In genomic region chr7:70253275-70253674, GRCm38 (mm10) we compare ENCODE assay signal across 19 mouse cellular contexts.
"Had no signal": no experiment of that assay in that cellular context is flagged by ENCODE, and none has a peak within 500 bp of the region (broad histone marks: within the 10 kb centered on the region; RNA-seq: fewer than 3 reads in every experiment).

No protein-coding gene starts in this region.

- H3K4me2 ChIP-seq: limb, embryonic 13.5 days; liver, embryonic 15.5 days; midbrain, embryonic 12.5 days; midbrain, embryonic 15.5 days; neural tube, embryonic 12.5 days; neural tube, embryonic 15.5 days had no signal

- H3K9ac ChIP-seq: limb, embryonic 13.5 days; liver, embryonic 15.5 days; midbrain, embryonic 12.5 days; midbrain, embryonic 15.5 days; neural tube, embryonic 12.5 days; neural tube, embryonic 15.5 days had no signal

- H3K4me3 ChIP-seq: limb, embryonic 13.5 days; liver, embryonic 15.5 days; midbrain, embryonic 12.5 days; midbrain, embryonic 15.5 days; neural tube, embryonic 12.5 days; neural tube, embryonic 15.5 days had no signal

- H3K27ac ChIP-seq: kidney, postnatal 0 days; limb, embryonic 13.5 days; liver, embryonic 15.5 days; macrophage; midbrain, embryonic 12.5 days; midbrain, embryonic 15.5 days; neural tube, embryonic 12.5 days; neural tube, embryonic 15.5 days had no signal

- H3K9me3 ChIP-seq: limb, embryonic 13.5 days; liver, embryonic 15.5 days; midbrain, embryonic 12.5 days; midbrain, embryonic 15.5 days; neural tube, embryonic 12.5 days; neural tube, embryonic 15.5 days had no signal

- ATAC-seq: inflammation-experienced regulatory T-cells, adult 6 months; midbrain, embryonic 15.5 days had no signal

- H3K27me3 ChIP-seq: limb, embryonic 13.5 days; liver, embryonic 15.5 days; midbrain, embryonic 12.5 days; midbrain, embryonic 15.5 days; neural tube, embryonic 12.5 days; neural tube, embryonic 15.5 days had no signal

- DNase-seq: kidney, adult 2 months; kidney, postnatal 36 days; left cerebral cortex, postnatal 4 days; lung, adult 2 months; right cerebral cortex, adult 18-20 months; right cerebral cortex, postnatal 14 days; right cerebral cortex, postnatal 4 days; thymus, adult 2 months; thymus, postnatal 14 days; thymus, postnatal 4 days had no signal

- H3K36me3 ChIP-seq: limb, embryonic 13.5 days; liver, embryonic 15.5 days; midbrain, embryonic 12.5 days; midbrain, embryonic 15.5 days; neural tube, embryonic 12.5 days; neural tube, embryonic 15.5 days had no signal

- H3K4me1 ChIP-seq: limb, embryonic 13.5 days; liver, embryonic 15.5 days; midbrain, embryonic 12.5 days; midbrain, embryonic 15.5 days; neural tube, embryonic 12.5 days; neural tube, embryonic 15.5 days had no signal
